Mouse (Mus musculus): ENCODE measurements around the gene Pigu.

DNA sequence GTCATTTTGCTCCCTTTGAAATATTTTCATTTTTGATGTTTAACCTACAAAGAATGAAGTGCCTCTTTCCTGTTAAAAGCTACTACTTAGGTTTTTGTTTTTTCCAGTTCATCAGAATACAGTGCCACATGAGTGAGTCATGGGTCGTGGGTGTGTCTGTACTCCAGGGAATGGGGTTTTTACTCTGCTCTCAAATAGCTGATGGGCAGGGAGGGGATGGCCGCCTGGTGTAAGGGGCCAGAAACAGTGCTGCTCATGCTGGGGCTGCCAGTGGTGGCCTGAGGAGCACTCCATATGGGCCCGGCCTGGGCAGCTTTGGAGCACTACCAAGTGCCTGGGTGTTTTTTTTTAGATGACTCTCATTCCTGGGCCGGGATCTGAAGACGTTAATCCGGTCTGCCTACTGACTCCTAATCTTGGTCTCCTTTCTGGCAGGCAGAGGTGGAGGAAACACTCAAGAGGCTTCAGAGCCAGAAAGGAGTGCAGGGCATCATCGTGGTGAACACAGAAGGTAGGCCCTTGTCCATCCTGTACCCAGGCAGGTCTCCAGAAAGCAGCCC is 114.9 kb downstream of the Pigu start:
- no peak for TF ChIP-seq CTCF (IDR thresholded peaks at IDR 0.05)
- no peak for TF ChIP-seq EP300 (IDR thresholded peaks at IDR 0.05)
